Mouse (Mus musculus) lung, embryonic 16.5 days (tissue): ENCODE data around the gene Mark2. TPM values are rescaled to one million over a fixed set of nuclear protein-coding genes. Genes with fewer than 3 reads are reported as not detected.

Source experiments
- ATAC-seq: fragments of 200-750 bp; cut with Nextera tagmentation; 2 replicates; pipeline ENCODE4 v1.8.0; 2017; ENCODE audit warnings: low read depth, mild to moderate bottlenecking, moderate library complexity
- H3K27ac ChIP-seq: fragments of 300-500 bp; sonication (generic); 2 replicates; pipeline ENCODE4 v1.5.1; 2014; ENCODE audit warnings: mild to moderate bottlenecking, control low read depth, low read length
- H3K27me3 ChIP-seq: fragments of 300-500 bp; sonication (generic); 2 replicates; pipeline ENCODE4 v1.6.1; 2014; ENCODE audit warnings: low read depth, low read length, mixed read lengths; ENCODE audit not compliant: control insufficient read depth, insufficient read depth
- H3K36me3 ChIP-seq: fragments of 300-500 bp; sonication (generic); 2 replicates; pipeline ENCODE4 v1.6.1; 2014; ENCODE audit warnings: low read length; ENCODE audit not compliant: control insufficient read depth, insufficient read depth
- H3K4me1 ChIP-seq: fragments of 300-500 bp; sonication (generic); replicated peaks from 2 replicates; pipeline ENCODE4 v1.6.1; 2014; ENCODE audit warnings: low read length, mixed read lengths; ENCODE audit not compliant: control insufficient read depth, insufficient read depth
- H3K4me2 ChIP-seq: fragments of 300-500 bp; sonication (generic); 2 replicates; pipeline ENCODE4 v1.6.1; 2014; ENCODE audit warnings: low read depth, low read length, control low read depth
- H3K4me3 ChIP-seq: fragments of 300-500 bp; sonication (generic); 2 replicates; pipeline ENCODE4 v1.5.1; 2014; ENCODE audit warnings: mild to moderate bottlenecking, low read length, control low read depth
- H3K9ac ChIP-seq: fragments of 300-500 bp; sonication (generic); 2 replicates; pipeline ENCODE4 v1.6.1; 2014; ENCODE audit warnings: low read length, control low read depth
- H3K9me3 ChIP-seq: fragments of 300-500 bp; sonication (generic); 2 replicates; pipeline ENCODE4 v1.6.1; 2016; ENCODE audit warnings: low read length; ENCODE audit not compliant: control insufficient read depth
- WGBS: fragments of 180-500 bp; shearing (Covaris S2); extraction: QIAGEN DNeasy Blood & Tissue Kit; methylation state at CpG from one replicate; pipeline ENCODE4 v1.1.7; 2014; 5-methylcytosine and 5-hydroxymethylcytosine counted together
- polyA plus RNA-seq: library from polyadenylated mRNA; unstranded; fragments of >200 nt; fragmentation: Nextera tagmentation; extraction: Ambion mirVana; gene quantifications from 2 replicates; pipeline ENCODE4 v1.2.1, GENCODE M21; 2015

The Mark2 gene
- polyA plus RNA-seq, 1 experiment from 2014 or later = 33.4 TPM

DNA sequence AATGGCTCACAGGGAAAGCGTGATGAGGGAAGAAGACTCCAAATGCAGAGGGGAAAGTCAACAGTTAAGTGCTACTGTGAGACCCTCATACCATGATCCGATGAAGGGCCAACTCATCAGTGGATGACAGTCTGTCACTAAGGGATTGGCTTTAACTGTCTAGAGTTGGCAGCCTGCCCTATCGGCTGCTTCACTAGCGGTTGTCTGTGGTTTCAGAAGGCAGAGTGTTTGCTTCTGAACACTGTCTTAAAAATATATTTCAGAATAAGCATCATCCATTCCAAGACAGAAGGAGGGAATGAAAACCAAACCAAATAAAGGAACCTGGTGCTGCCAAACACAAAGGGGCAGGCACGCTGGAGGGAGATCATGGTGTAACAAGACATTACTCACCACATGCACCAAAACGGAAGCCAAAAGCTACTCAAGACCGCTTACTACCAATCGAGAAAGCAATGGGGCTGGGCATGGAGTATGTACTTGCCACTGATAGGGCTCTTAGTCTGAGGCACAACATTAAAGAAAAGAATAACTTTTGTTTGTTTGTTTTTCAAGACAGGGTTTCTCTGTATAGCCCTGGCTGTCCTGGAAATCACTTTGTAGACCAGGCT, 26.6 kb downstream of the Mark2 start:
- H3K27me3 ChIP-seq = no peaks in the 10 kb centered on the region
- H3K4me3 ChIP-seq = no peak overlapping the region
- no peak overlapping the region for H3K27ac ChIP-seq
- H3K4me1 ChIP-seq = peaks cover 28% of the 10 kb centered on the region
- ATAC-seq = no peak
- H3K4me2 ChIP-seq = no peak overlapping the region
- no peaks in the 10 kb centered on the region for H3K9me3 ChIP-seq
- no peak overlapping the region for H3K9ac ChIP-seq
- H3K36me3 ChIP-seq = no peaks in the 10 kb centered on the region
- 54% methylated on average over 8 of the region's 8 CpGs for WGBS

DNA sequence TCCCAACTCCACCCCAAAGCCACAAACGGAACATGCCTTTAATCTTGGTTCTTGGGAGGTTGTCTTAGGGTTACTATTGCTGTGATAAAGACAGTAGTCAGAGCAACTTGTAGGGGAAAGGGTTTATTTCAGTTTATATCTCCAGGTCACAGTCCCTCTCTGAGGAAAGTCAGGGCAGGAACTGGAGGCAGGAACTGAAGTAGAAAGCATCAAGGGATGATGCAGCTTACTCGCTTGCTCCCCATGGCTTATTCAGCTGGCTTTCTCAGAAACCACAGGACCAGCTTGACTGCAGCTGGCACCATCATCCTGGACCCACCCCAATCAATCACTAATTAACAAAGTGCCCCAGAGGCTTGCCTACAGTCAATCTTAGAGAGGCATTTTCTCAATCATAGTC, 28.0 kb downstream of the Mark2 start:
- Histone ChIP-seq H3K9me3 (no peaks in the 10 kb centered on the region), H3K9ac (no peak overlapping the region), H3K4me2 (no peak overlapping the region), H3K4me3 (no peak overlapping the region), H3K27ac (no peak overlapping the region), H3K4me1 (peaks cover 40% of the 10 kb centered on the region), H3K27me3 (no peaks in the 10 kb centered on the region), H3K36me3 (no peaks in the 10 kb centered on the region)
- ATAC-seq = no peak
- 88% methylated on average over 2 of the region's 2 CpGs for WGBS

DNA sequence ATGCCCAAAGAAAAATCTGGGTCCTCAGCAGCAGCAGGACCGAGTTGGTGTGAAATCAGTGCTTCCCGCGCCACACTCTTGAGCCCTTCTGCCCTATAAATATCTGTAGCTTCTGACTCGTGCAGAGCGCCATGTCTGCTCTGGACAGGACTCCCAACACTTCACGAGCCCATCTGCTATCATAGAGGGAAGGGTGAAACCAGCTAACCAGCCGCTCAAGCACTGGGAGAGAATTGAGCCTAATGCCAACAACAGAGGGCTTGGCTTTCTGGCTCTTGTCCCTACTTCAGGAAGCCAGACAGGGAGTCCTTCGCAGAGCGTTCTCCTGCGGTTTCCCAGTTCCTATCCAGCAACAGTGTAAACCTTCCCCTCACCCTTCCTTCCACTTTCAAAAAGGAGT, 30.4 kb downstream of the Mark2 start:
- Histone ChIP-seq H3K9me3 (no peaks in the 10 kb centered on the region), H3K4me1 (peaks cover 63% of the 10 kb centered on the region), H3K4me2 (peak overlapping the region; percentile 10), H3K9ac (peak overlapping the region; percentile 25; the same call in 1 of the 2 replicates), H3K27me3 (no peaks in the 10 kb centered on the region), H3K4me3 (no peak overlapping the region), H3K27ac (peak overlapping the region; percentile 79), H3K36me3 (no peaks in the 10 kb centered on the region)
- 27% methylated on average over 10 of the region's 10 CpGs for WGBS
- peak; percentile 19; the same call in 1 of the 2 replicates for ATAC-seq

DNA sequence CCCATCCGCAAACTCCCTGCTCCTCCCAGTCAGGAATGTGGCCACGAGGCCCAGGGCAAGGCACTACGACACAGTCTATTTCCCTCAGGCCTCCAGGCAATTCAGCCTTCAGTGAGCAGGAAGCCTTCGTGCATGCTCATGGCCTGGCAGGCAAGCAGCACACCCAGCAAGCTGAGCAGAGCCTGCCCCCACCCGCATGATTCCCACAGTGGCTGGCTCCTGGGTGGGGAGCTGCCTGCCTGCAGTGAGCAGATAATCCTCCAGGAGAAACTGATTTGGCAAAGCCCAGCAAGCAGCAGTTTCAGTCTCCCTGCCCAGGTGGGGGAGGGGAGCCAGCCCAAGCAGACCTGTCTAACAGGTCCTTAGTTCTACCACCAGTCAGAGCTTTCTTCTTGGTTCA, 31.0 kb downstream of the Mark2 start:
- no peaks in the 10 kb centered on the region for H3K9me3 ChIP-seq
- no peaks in the 10 kb centered on the region for H3K36me3 ChIP-seq
- H3K4me2 ChIP-seq = 0 out of 2 replicates have a peak overlapping the region, but pooled peaks have one; percentile 6
- no peaks in the 10 kb centered on the region for H3K27me3 ChIP-seq
- peak overlapping the region; percentile 79 for H3K27ac ChIP-seq
- no peak overlapping the region for H3K4me3 ChIP-seq
- ATAC-seq = peak; percentile 74
- peaks cover 67% of the 10 kb centered on the region for H3K4me1 ChIP-seq
- WGBS = 25% methylated on average over 5 of the region's 5 CpGs
- H3K9ac ChIP-seq = peak overlapping the region; percentile 39; the same call in 1 of the 2 replicates

DNA sequence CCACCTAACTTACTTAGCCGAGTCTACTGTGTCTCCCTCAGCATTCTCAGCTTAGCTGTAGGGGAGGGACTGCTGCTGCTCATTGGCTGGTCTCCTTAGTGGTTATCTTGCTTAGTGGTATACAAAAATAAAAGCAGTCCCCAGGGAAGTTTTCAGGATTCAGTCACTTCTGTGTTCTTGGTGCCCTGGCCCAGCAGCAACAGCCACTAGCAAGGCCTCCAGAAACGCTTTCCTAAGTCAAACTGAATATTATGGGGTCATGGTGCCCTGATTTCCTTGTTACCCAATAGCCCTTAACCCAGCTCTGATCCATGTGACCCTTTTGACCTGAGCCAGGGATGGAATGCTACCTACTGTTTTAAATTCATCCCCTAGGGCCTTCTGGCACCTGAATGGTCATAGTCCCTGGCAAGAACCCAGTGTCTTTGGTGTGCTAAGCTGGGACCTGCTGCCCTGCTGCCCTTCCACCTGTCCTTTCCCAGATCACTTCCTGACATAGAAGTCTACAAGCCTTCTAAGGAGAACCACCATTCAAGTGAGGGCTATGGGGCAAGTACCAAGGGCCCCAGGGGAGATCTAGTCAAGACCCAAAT, 31.8 kb downstream of the Mark2 start:
- H3K4me2 ChIP-seq = no peak overlapping the region
- H3K36me3 ChIP-seq = no peaks in the 10 kb centered on the region
- no peak overlapping the region for H3K4me3 ChIP-seq
- WGBS = 56% methylated on average over 2 of the region's 2 CpGs
- ATAC-seq = no peak
- no peaks in the 10 kb centered on the region for H3K27me3 ChIP-seq
- peak overlapping the region; percentile 79 for H3K27ac ChIP-seq
- no peaks in the 10 kb centered on the region for H3K9me3 ChIP-seq
- H3K4me1 ChIP-seq = peaks cover 65% of the 10 kb centered on the region
- peak overlapping the region; percentile 39; the same call in 1 of the 2 replicates for H3K9ac ChIP-seq

DNA sequence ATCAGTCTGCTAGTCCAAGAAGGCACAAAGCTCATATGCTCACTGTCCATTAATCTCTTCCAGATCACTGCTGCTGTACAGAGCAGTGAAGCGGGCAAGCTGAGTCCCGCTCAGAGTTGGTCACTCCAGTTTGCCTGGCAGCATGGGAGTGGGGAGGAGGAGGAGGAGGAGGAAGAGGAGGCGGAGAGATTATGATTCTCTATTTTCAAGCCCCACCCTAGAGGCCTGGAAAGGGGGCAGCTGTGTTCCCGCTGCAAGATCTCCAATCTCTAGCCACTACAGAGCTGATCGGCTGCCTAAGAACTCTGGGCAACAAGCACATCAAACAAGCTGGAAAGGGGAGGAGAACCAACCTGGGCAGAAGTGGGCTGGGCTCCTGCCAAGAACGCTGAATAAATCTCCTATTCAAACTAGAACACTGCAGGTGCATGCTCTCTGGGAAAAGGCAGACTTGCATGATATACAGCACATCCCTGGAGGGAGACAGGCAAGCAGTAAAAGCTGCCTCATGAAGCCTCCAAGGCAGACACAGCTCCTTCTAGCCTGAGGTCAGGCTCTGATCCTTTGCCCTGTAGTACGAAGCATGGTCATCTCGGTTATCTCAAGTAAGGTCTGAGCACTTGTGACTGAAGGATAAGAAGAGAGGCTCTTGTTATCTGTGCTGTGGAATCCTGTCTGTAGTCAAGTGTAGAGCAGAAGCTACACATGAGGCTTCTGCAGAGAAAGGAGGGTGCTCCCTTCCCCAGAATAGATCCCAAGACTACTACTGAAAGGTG, 33.5 kb downstream of the Mark2 start:
- no peaks in the 10 kb centered on the region for H3K27me3 ChIP-seq
- no peaks in the 10 kb centered on the region for H3K9me3 ChIP-seq
- peak; percentile 66 for ATAC-seq
- H3K4me1 ChIP-seq = peaks cover 67% of the 10 kb centered on the region
- peak overlapping the region; percentile 21 for H3K9ac ChIP-seq
- 41% methylated on average over 8 of the region's 8 CpGs for WGBS
- no peaks in the 10 kb centered on the region for H3K36me3 ChIP-seq
- no peak overlapping the region for H3K4me3 ChIP-seq
- peak overlapping the region; percentile 89 for H3K27ac ChIP-seq
- peak overlapping the region; percentile 29; the same call in 1 of the 2 replicates for H3K4me2 ChIP-seq

DNA sequence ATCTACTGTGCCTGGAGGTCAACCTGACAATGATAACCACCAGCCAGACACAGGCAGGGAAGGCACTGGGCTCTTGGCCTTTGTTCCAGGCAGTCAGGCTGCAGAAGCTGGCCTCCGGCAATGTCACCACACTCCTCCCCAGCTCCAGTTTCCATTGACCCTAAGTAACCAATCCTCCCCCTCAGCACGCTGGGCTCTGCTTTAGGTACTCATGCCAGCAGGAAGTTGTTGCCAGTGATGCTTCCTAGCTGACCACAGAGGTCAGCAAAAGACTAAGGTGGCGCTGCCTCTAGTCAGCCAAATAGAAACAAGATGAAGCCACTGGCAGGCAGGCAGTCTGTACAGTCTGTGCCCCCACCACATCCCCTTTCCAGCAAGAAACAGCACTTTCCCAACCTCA, 34.7 kb downstream of the Mark2 start:
- no peak for ATAC-seq

DNA sequence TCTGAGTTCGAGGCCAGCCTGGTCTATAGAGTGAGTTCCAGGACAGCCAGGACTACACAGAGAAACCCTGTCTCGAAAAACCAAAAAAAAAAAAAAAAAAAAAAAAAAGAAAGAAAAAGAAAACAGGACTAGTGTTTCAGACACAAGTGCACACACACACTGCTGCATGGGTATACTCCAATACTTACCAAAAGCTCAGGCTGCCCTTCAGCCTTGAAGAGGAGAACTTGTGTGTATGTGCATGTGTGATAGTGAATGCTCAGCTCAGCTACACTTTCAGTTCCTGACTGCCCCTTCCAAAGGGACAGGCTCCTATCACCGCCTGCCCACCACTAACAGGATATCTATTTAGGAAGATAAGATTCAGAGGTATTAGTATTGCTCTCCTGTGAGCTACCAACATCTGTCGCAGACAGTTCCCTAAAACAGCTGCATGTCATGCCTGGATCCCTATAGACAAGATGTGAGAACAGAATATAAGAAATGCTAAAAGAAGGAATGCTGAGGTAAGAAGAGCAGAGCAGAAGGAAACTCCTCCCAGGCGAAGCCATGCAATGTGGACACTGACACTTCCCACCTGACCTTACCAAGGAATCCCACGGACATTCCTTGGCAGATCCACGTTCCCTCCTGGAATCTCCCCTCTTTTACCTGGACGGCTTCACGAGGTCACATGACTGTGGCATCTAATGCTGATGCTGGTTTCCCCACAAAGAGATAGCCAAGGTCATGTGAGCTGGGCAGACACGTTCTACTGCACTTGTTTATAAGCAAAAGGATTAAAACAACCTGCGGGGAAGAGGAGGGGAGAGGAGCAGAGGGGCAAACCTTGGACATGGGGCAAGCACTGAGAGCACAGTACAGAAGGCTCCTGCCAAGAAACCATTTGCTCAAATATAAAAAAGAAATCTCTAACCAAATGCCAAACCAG, 36.0 kb downstream of the Mark2 start:
- Histone ChIP-seq H3K36me3 (no peaks in the 10 kb centered on the region), H3K9ac (no peak overlapping the region), H3K27ac (peak overlapping the region; percentile 89; the same call in 1 of the 2 replicates), H3K9me3 (no peaks in the 10 kb centered on the region), H3K4me2 (no peak overlapping the region), H3K4me1 (peaks cover 61% of the 10 kb centered on the region), H3K27me3 (no peaks in the 10 kb centered on the region), H3K4me3 (no peak overlapping the region)
- 56% methylated on average over 10 of the region's 11 CpGs for WGBS
- ATAC-seq = no peak

More for the DNA sequence above, 34.7 kb downstream of the Mark2 start:
- no peak overlapping the region for H3K4me3 ChIP-seq
- no peaks in the 10 kb centered on the region for H3K27me3 ChIP-seq
- no peak overlapping the region for H3K9ac ChIP-seq
- WGBS = 44% methylated on average over 3 of the region's 3 CpGs
- peaks cover 68% of the 10 kb centered on the region for H3K4me1 ChIP-seq
- H3K36me3 ChIP-seq = no peaks in the 10 kb centered on the region
- H3K9me3 ChIP-seq = no peaks in the 10 kb centered on the region
- no peak overlapping the region for H3K4me2 ChIP-seq
- H3K27ac ChIP-seq = peak overlapping the region; percentile 89
